ENCODE assay signal across 16 mouse cellular contexts in the genomic region with DNA sequence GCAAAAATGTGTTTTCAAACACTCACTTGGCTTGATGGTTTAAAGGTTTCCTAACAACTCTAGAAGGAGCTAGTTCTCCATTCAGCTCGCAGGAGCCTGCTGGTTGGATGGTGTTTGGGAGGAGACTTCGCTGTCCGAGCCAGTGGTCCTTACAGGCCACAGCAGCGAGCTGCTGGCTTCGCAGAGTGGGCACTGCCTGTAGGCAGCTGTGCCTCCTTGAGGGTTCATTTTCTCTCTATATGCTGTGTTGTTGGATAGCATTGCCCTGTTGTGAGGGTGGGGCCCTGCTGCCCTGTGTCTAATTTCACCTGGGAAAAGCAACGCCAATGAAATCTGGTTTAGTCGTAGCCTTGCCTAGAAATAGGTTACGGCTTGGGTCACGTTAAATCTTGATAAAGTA. TPM values are rescaled to one million over a fixed set of nuclear protein-coding genes. Genes with fewer than 3 reads are reported as not detected.
"Had no signal": no experiment of that assay in that cellular context is flagged by ENCODE, and none has a peak within 500 bp of the region (broad histone marks: within the 10 kb centered on the region; RNA-seq: fewer than 3 reads in every experiment).

No protein-coding gene starts in this region.

- H3K4me3 ChIP-seq: neural tube, embryonic 12.5 days; neural tube, embryonic 13.5 days; neural tube, embryonic 15.5 days; stomach, embryonic 15.5 days had no signal

- DNase-seq: right cerebral cortex, adult 18-20 months; right cerebral cortex, postnatal 14 days; right cerebral cortex, postnatal 25 days; right cerebral cortex, postnatal 4 days; spleen, adult 18-20 months; thymus, adult 18-20 months; thymus, adult 2 months; thymus, postnatal 25 days; thymus, postnatal 36 days; thymus, postnatal 4 days had no signal

- H3K27ac ChIP-seq: neural tube, embryonic 12.5 days; stomach, embryonic 15.5 days; stomach, postnatal 0 days had no signal

RNA-seq across cellular contexts. Expression of gene Rbm20, which starts 29.8 kb away (rescaled TPM):
- total RNA-seq: neutrophil, adult 5-6 weeks had no signal
